Mouse (Mus musculus) bone marrow, adult 2 months (tissue): ENCODE data around the gene Hoxd13.

ENCODE experiments used
- CTCF ChIP-seq: fragments of 200-500 bp; IDR thresholded peaks from 2 replicates; pipeline ENCODE4 v1.5.1; 2011; ENCODE audit warnings: low read length, control low read depth; ENCODE audit not compliant: control insufficient read depth, insufficient read depth
- POLR2A ChIP-seq: fragments of 200-500 bp; IDR thresholded peaks from 2 replicates; pipeline ENCODE4 v1.6.1; 2011; ENCODE audit warnings: low read depth, mild to moderate bottlenecking, control low read depth, low read length, borderline replicate concordance; ENCODE audit not compliant: control insufficient read depth

DNA sequence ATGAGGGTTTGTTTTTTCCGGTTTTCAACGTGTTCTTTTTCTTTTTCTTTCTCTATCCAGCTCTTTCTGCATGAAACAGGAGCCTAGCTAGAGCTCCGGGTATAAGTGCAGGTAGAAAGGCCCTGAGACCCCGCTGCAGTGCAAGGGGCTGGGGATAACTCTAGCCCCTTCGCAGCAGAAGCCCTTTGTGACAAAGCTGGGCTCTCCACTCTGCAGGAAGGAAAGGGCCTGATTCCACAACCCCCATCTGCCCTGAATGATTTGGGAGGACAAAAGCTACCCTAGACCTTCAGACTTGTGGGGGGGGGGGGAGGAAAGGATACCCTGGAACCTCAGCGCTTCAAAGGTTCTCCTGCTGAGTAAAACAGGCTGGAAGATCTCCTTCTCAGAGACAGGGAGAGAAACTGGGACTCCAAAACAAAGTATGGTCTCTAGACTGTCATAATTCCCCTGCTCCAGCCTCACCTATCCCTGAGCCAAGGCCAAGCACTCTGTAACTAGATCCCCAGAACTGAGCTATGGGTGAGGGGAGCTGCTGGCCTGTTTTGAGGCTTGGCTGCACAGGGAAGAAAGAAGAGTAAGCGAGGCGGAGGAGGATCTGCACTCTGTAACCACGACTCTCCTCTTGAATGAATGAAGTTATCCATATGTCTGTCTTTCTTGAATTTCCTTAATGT is 8.4 kb downstream of the Hoxd13 start:
- TF ChIP-seq POLR2A: no peak
- TF ChIP-seq CTCF: no peak
